Mouse (Mus musculus) cerebellum, adult 2 months (tissue): ENCODE measurements around the gene Otof. TPM values are rescaled to one million over a fixed set of nuclear protein-coding genes. Genes with fewer than 3 reads are reported as not detected.

Experiments
- DNase-seq, 2 experiments: peaks; one replicate each; pipeline ENCODE4 v3.0.0; 2021
- H3K27ac ChIP-seq: fragments of 200-500 bp; 2 replicates; pipeline ENCODE4 v1.5.1; 2012; ENCODE audit warnings: low read length, control low read depth, inconsistent platforms; ENCODE audit not compliant: insufficient read depth
- H3K27me3 ChIP-seq: fragments of 200-500 bp; 2 replicates; pipeline ENCODE4 v1.6.1; 2012; ENCODE audit warnings: inconsistent platforms, mild to moderate bottlenecking, low read length, moderate library complexity; ENCODE audit not compliant: control insufficient read depth, insufficient read depth
- H3K4me1 ChIP-seq: fragments of 200-500 bp; 2 replicates; pipeline ENCODE4 v1.6.1; 2011; ENCODE audit warnings: low read length; ENCODE audit not compliant: control insufficient read depth, insufficient read depth
- H3K4me3 ChIP-seq: fragments of 200-500 bp; replicated peaks from 2 replicates; pipeline ENCODE3; 2011; ENCODE audit warnings: mild to moderate bottlenecking, low read depth, low read length, control low read depth; ENCODE audit not compliant: insufficient read depth
- CTCF ChIP-seq: fragments of 200-500 bp; IDR thresholded peaks from 2 replicates; pipeline ENCODE4 v1.5.1; 2011; ENCODE audit warnings: low read depth, mild to moderate bottlenecking, control low read depth, low read length, moderate library complexity, borderline replicate concordance; ENCODE audit not compliant: insufficient read depth
- POLR2A ChIP-seq: fragments of 200-500 bp; IDR thresholded peaks from 2 replicates; pipeline ENCODE4 v1.6.1; 2011; ENCODE audit warnings: low read length, control low read depth, borderline replicate concordance; ENCODE audit not compliant: insufficient read depth
- whole genome bisulfite sequencing: fragments of 180-500 bp; shearing (Covaris S2); methylation state at CpG from one replicate; pipeline ENCODE4 v1.1.7; 2018; 5-methylcytosine and 5-hydroxymethylcytosine counted together
- polyA plus RNA-seq: library from polyadenylated mRNA; depleted of rRNA; stranded (reverse); fragments of >200 nt; gene quantifications from 2 replicates; pipeline ENCODE4 v1.2.3, GENCODE M21; 2012

The Otof gene
- polyA plus RNA-seq, 1 experiment, result 3.1 TPM

DNA sequence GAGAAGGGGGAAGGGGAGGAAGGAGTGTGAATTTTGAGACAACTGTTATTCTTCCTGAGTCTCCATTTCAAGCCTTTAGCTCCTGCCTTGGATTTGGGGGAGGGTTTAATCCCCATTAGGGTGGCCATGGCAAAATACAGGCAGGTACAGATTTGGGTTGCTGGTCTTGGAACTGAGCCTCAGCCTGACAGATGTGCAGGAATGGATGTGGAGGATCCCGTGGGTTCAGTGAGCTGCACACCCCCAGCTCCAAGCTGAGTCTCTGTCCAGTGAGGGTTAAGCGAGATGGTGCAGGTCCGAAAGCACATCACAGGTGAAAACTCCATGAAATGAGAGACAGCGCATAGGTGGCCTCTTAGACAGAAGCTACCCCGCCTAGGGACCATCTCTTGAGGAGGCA is 61.2 kb downstream of the Otof start:
- peak; percentile 41 to 48 for DNase-seq

GRCm38 (mm10) chr5:30391473-30391872 is 70.3 kb downstream of the Otof start:
- DNase-seq, result peak; percentile 54 to 78
- Histone ChIP-seq H3K4me3 (no peak overlapping the region), H3K27ac (no peak overlapping the region), H3K27me3 (no peaks in the 10 kb centered on the region), H3K4me1 (no peaks in the 10 kb centered on the region)
- 29% methylated on average over 7 of the region's 7 CpGs for WGBS
- TF ChIP-seq CTCF, result peak; percentile 91
- no peak for TF ChIP-seq POLR2A

More for the DNA sequence above, 61.2 kb downstream of the Otof start:
- no peak overlapping the region for H3K27ac ChIP-seq
- TF ChIP-seq CTCF (no peak), POLR2A (no peak)
- H3K4me3 ChIP-seq, result no peak overlapping the region
- no peaks in the 10 kb centered on the region for H3K27me3 ChIP-seq
- H3K4me1 ChIP-seq, result no peaks in the 10 kb centered on the region
- 69% methylated on average over 5 of the region's 5 CpGs for WGBS

DNA sequence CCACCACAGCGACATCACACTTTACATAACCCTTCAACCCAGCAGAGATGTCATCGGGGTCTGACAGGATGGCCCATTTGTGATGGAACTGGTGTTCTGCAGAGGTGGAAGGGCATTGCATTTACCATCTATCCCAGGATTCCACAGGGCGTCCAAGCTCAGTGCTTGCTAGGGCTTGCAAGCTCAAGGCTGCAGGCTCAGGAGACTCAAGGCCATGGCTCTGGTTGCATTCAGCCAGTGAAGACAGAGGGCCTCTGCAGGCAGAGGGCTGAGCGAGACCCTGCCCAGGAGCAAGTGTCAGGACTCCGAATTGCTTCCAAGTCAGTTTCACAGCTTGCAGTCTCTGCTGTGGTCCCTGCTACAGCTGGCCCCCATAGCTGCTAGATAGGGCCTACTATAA is 71.9 kb downstream of the Otof start:
- H3K4me1 ChIP-seq, result no peaks in the 10 kb centered on the region
- DNase-seq, result no peak
- no peak overlapping the region for H3K27ac ChIP-seq
- whole genome bisulfite sequencing, result 93% methylated on average over 5 of the region's 5 CpGs
- H3K4me3 ChIP-seq, result no peak overlapping the region
- TF ChIP-seq CTCF (no peak), POLR2A (no peak)
- no peaks in the 10 kb centered on the region for H3K27me3 ChIP-seq

GRCm38 (mm10) chr5:30387726-30388125 is 74.0 kb downstream of the Otof start:
- H3K4me1 ChIP-seq, result no peaks in the 10 kb centered on the region
- TF ChIP-seq POLR2A (no peak), CTCF (peak; percentile 0; the same call in 1 of the 2 replicates)
- WGBS, result 81% methylated on average over 6 of the region's 6 CpGs
- DNase-seq, result no peak
- no peaks in the 10 kb centered on the region for H3K27me3 ChIP-seq
- H3K4me3 ChIP-seq, result no peak overlapping the region
- no peak overlapping the region for H3K27ac ChIP-seq

DNA sequence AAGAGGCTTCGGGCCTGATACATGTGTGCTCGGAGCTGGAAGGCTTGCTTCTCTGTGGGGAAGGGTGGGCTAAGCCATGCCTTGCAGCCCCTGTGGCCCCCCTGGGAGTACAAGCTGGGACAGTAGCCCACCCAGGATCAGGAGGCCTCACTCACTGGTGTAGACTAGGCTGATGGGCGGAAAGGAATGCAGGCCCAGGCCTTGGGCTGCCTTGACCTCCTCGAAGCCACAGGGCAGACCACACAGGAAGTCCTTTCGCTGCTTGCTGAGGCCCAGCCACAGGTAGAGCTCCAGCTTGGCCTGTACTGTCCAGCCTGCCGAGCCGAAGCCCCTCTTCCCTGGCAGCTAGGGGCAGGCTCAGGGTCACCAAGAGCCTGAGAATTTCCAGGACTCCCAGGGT is 78.9 kb downstream of the Otof start:
- 51% methylated on average over 7 of the region's 7 CpGs for WGBS

GRCm38 (mm10) chr5:30369426-30369825 is 92.3 kb downstream of the Otof start:
- Histone ChIP-seq H3K27ac (no peak overlapping the region), H3K4me1 (no peaks in the 10 kb centered on the region), H3K27me3 (no peaks in the 10 kb centered on the region), H3K4me3 (no peak overlapping the region)
- no peak for TF ChIP-seq CTCF
- TF ChIP-seq POLR2A, result no peak
- 50% methylated on average over 5 of the region's 5 CpGs for WGBS
- DNase-seq, result no peak

More for the DNA sequence above, 78.9 kb downstream of the Otof start:
- H3K4me3 ChIP-seq, result no peak overlapping the region
- no peak for DNase-seq
- H3K4me1 ChIP-seq, result no peaks in the 10 kb centered on the region
- H3K27me3 ChIP-seq, result no peaks in the 10 kb centered on the region
- no peak overlapping the region for H3K27ac ChIP-seq
- TF ChIP-seq CTCF, result no peak
- TF ChIP-seq POLR2A, result no peak

- TF ChIP-seq CTCF, result no peak
- no peak for TF ChIP-seq POLR2A
- Histone ChIP-seq H3K4me3 (no peak overlapping the region), H3K4me1 (no peaks in the 10 kb centered on the region), H3K27ac (no peak overlapping the region), H3K27me3 (no peaks in the 10 kb centered on the region)
- DNase-seq, result no peak
- WGBS, result 65% methylated on average over 8 of the region's 8 CpGs
These were observed 94.3 kb downstream of the Otof start for GRCm38 (mm10) chr5:30367405-30367804.

DNA sequence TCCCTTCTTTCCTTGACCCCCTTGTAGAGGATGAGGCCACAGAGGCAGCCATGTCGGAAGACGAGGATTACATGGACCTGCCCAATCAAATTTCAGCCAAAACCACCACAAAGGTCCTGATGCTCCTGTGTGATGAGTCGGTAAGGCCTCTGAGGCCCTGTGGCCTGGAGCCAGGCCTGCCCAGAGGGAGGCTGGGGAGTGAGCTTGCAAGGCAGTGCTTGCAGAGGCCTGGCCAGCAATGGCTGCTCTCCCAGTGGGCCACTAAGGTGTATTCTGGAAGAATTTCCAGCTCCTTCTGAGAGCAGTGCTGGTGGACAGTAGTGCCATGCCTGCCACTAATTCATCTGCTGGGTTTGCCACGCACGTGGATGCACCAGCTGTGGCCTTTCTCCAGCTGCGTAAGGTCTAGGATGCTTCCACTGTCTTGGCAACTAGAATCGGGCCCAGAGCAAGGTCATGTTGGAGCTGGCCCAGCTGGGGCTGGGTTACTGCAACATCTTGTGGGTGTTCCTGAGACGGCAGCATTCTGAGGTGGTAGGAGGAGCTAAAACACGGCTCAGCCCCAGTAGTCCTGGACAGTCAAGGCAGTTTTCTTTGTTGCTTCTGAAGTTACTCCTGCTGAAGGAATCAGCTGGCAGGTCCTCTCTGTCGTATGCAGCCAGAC is 103.2 kb downstream of the Otof start:
- no peaks in the 10 kb centered on the region for H3K27me3 ChIP-seq
- DNase-seq, result no peak
- 59% methylated on average over 10 of the region's 10 CpGs for WGBS
- no peak overlapping the region for H3K27ac ChIP-seq
- no peak for TF ChIP-seq POLR2A
- no peak for TF ChIP-seq CTCF
- H3K4me1 ChIP-seq, result 0 out of 2 replicates have a peak, but pooled peaks cover 2% of the 10 kb centered on the region
- no peak overlapping the region for H3K4me3 ChIP-seq
